In genomic region chr1:165762914-165763634, GRCm38 (mm10) we compare ENCODE assay signal across 8 mouse cellular contexts. TPM values are rescaled to one million over a fixed set of nuclear protein-coding genes. Genes with fewer than 3 reads are reported as not detected.
A peak's percentile ranks its signal among the peaks of the same experiment; 100 is the strongest.
DNase-seq lines count a peak whose midpoint lies in the region; ATAC-seq and TF ChIP-seq lines count a peak whose summit lies in the region.

No protein-coding gene starts in this region.

- H3K27me3 ChIP-seq in spleen, adult 2 months (ENCODE audit: control insufficient read depth, insufficient read depth, low read length): no peaks in the 10 kb centered on the region
- H3K27me3 ChIP-seq in embryonic facial prominence, embryonic 15.5 days: no peaks in the 10 kb centered on the region
- peaks cover 33% of the 10 kb centered on the region for H3K27me3 ChIP-seq in limb, embryonic 10.5 days (ENCODE audit: low read depth, poor library complexity, severe bottlenecking)
- peaks cover 26% of the 10 kb centered on the region for H3K27me3 ChIP-seq in neural tube, embryonic 13.5 days

- peaks cover 2% of the 10 kb centered on the region; the same call in 1 of the 2 replicates for H3K4me1 ChIP-seq in spleen, adult 2 months (ENCODE audit: control insufficient read depth, insufficient read depth, insufficient read length)
- peaks cover 11% of the 10 kb centered on the region for H3K4me1 ChIP-seq in embryonic facial prominence, embryonic 15.5 days
- H3K4me1 ChIP-seq in limb, embryonic 10.5 days: peaks cover 29% of the 10 kb centered on the region
- peaks cover 8% of the 10 kb centered on the region for H3K4me1 ChIP-seq in neural tube, embryonic 13.5 days (replicated peaks)

- 4% methylated on average over 14 of the region's 14 CpGs for WGBS in spleen, adult 2 months
- 19% methylated on average over 14 of the region's 14 CpGs for WGBS in embryonic facial prominence, embryonic 15.5 days
- 35% methylated on average over 14 of the region's 14 CpGs for WGBS in limb, embryonic 10.5 days
- 31% methylated on average over 14 of the region's 14 CpGs for WGBS in neural tube, embryonic 13.5 days

- no peak for TF ChIP-seq POLR2A in spleen, adult 2 months (IDR thresholded peaks at IDR 0.05; ENCODE audit: low read depth, low read length)

- ATAC-seq in embryonic facial prominence, embryonic 15.5 days (ENCODE audit: insufficient number of reproducible peaks, low FRiP score, low TSS enrichment, low read depth): 0 out of 2 replicates have a peak, but pooled peaks have one; percentile 9
- peak; percentile 25 for ATAC-seq in neural tube, embryonic 13.5 days (ENCODE audit: low read depth)

- no peak for DNase-seq in spleen, adult 2 months (ENCODE audit: low read depth in 1 of 2, low spot score in 2 of 2)
- no peak for DNase-seq in spleen, postnatal 36 days (ENCODE audit: low spot score in 2 of 2)
- DNase-seq in limb, embryonic 10.5 days (ENCODE audit: low spot score): no peak
- DNase-seq in embryo, embryonic 11 days: no peak
- DNase-seq in cerebellum, postnatal 14 days: no peak
- no peak for DNase-seq in kidney, adult 9 months

- H3K4me2 ChIP-seq in embryonic facial prominence, embryonic 15.5 days (replicated peaks): peak overlapping the region; percentile 91
- H3K4me2 ChIP-seq in neural tube, embryonic 13.5 days: peak overlapping the region; percentile 83

- no peaks in the 10 kb centered on the region for H3K9me3 ChIP-seq in embryonic facial prominence, embryonic 15.5 days (replicated peaks)
- no peaks in the 10 kb centered on the region for H3K9me3 ChIP-seq in limb, embryonic 10.5 days (replicated peaks)
- H3K9me3 ChIP-seq in neural tube, embryonic 13.5 days: no peaks in the 10 kb centered on the region

- no peaks in the 10 kb centered on the region for H3K36me3 ChIP-seq in spleen, adult 2 months (ENCODE audit: control insufficient read depth, insufficient read depth, low read length)
- H3K36me3 ChIP-seq in embryonic facial prominence, embryonic 15.5 days: no peaks in the 10 kb centered on the region
- no peaks in the 10 kb centered on the region for H3K36me3 ChIP-seq in limb, embryonic 10.5 days
- H3K36me3 ChIP-seq in neural tube, embryonic 13.5 days: no peaks in the 10 kb centered on the region

- no peak overlapping the region for H3K9ac ChIP-seq in embryonic facial prominence, embryonic 15.5 days
- H3K9ac ChIP-seq in neural tube, embryonic 13.5 days: no peak overlapping the region

- no peak for TF ChIP-seq CTCF in spleen, adult 2 months (IDR thresholded peaks at IDR 0.05; ENCODE audit: extremely low read depth, insufficient read depth, insufficient read length, insufficient replicate concordance)

- no peak overlapping the region for H3K27ac ChIP-seq in spleen, adult 2 months (ENCODE audit: insufficient read depth, low read length)
- no peak overlapping the region for H3K27ac ChIP-seq in embryonic facial prominence, embryonic 15.5 days (replicated peaks)
- peak overlapping the region; percentile 83; the same call in 1 of the 2 replicates for H3K27ac ChIP-seq in limb, embryonic 10.5 days
- H3K27ac ChIP-seq in neural tube, embryonic 13.5 days (replicated peaks): no peak overlapping the region

- peak overlapping the region; percentile 77 for H3K4me3 ChIP-seq in spleen, adult 2 months (ENCODE audit: extremely low read depth, insufficient read depth, insufficient read length)
- H3K4me3 ChIP-seq in embryonic facial prominence, embryonic 15.5 days (replicated peaks): peak overlapping the region; percentile 78
- H3K4me3 ChIP-seq in limb, embryonic 10.5 days: peak overlapping the region; percentile 92
- peak overlapping the region; percentile 82 for H3K4me3 ChIP-seq in neural tube, embryonic 13.5 days

RNA-seq across cellular contexts. Expression of gene Creg1, which starts 0.5 kb away (rescaled TPM):
- polyA plus RNA-seq in spleen, adult 2 months (2012; rRNA removed): 89.4 and 101 TPM in 2 replicates
- polyA plus RNA-seq in embryonic facial prominence, embryonic 15.5 days (2015; fragmentation: Nextera tagmentation; extraction: Ambion mirVana): 61.1 and 62.8 TPM in 2 replicates
- polyA plus RNA-seq in limb, embryonic 10.5 days (2016; fragmentation: Nextera tagmentation; extraction: Ambion mirVana): 31.5 and 36.0 TPM in 2 replicates
- 32.9 and 37.0 TPM in 2 replicates for polyA plus RNA-seq in neural tube, embryonic 13.5 days (2015; fragmentation: Nextera tagmentation; extraction: Ambion mirVana)

RNA-seq across cellular contexts. Expression of gene Cd247, which starts 25.4 kb away (rescaled TPM):
- polyA plus RNA-seq in spleen, adult 2 months (2012; rRNA removed): 38.9 and 49.1 TPM in 2 replicates
- 0.99 and 1.00 TPM in 2 replicates for polyA plus RNA-seq in embryonic facial prominence, embryonic 15.5 days (2015; fragmentation: Nextera tagmentation; extraction: Ambion mirVana)
- 1.0 and 1.1 TPM in 2 replicates for polyA plus RNA-seq in limb, embryonic 10.5 days (2016; fragmentation: Nextera tagmentation; extraction: Ambion mirVana)
- polyA plus RNA-seq in neural tube, embryonic 13.5 days (2015; fragmentation: Nextera tagmentation; extraction: Ambion mirVana): 0.60 and 0.99 TPM in 2 replicates

RNA-seq across cellular contexts. Expression of gene Rcsd1, which starts 53.5 kb away (rescaled TPM):
- polyA plus RNA-seq in spleen, adult 2 months (2012; rRNA removed): 68.3 and 73.9 TPM in 2 replicates
- 16.7 and 19.1 TPM in 2 replicates for polyA plus RNA-seq in embryonic facial prominence, embryonic 15.5 days (2015; fragmentation: Nextera tagmentation; extraction: Ambion mirVana)
- polyA plus RNA-seq in limb, embryonic 10.5 days (2016; fragmentation: Nextera tagmentation; extraction: Ambion mirVana): 10.1 and 10.8 TPM in 2 replicates
- polyA plus RNA-seq in neural tube, embryonic 13.5 days (2015; fragmentation: Nextera tagmentation; extraction: Ambion mirVana): 12.4 and 13.5 TPM in 2 replicates

Comparison
In these comparisons a context has a peak if more than half of its experiments do, and no peak if none do; other contexts are left out.
1. RNA of gene Cd247, which starts 25.4 kb away (polyA plus RNA-seq): 38.9 to 49.1 TPM in spleen, adult 2 months; 1.0 to 1.1 TPM in limb, embryonic 10.5 days, 0.99 to 1.00 TPM in embryonic facial prominence, embryonic 15.5 days and 0.60 to 0.99 TPM in neural tube, embryonic 13.5 days; every median in the first group is over 10 times any median in the second.
2. Peak in every context shown above with its lines, with median percentiles within 50 percentile points of each other: H3K4me3 ChIP-seq.